ENCODE assay signal across 21 mouse cellular contexts in genomic region chr13:53639584-53639983, GRCm38 (mm10).
"Had no signal": no experiment of that assay in that cellular context is flagged by ENCODE, and none has a peak within 500 bp of the region (broad histone marks: within the 10 kb centered on the region; RNA-seq: fewer than 3 reads in every experiment).

No protein-coding gene starts in this region.

- DNase-seq: kidney, adult 2 months; kidney, postnatal 10 days; kidney, postnatal 36 days; layer of hippocampus, postnatal 36 days; left cerebral cortex, postnatal 4 days; liver, postnatal 0 days; lung, embryonic 14.5 days; retina, postnatal 1 day; right cerebral cortex, postnatal 25 days; spleen, adult 18-20 months; thymus, postnatal 36 days had no signal

- H3K27ac ChIP-seq: kidney, embryonic 15.5 days; limb, embryonic 12.5 days; limb, embryonic 15.5 days; liver, embryonic 14.5 days; macrophage; neural tube, embryonic 13.5 days; stomach, embryonic 15.5 days had no signal

- H3K4me3 ChIP-seq: kidney, embryonic 15.5 days; limb, embryonic 12.5 days; limb, embryonic 15.5 days; myocyte; neural tube, embryonic 13.5 days; stomach, embryonic 15.5 days had no signal

- H3K36me3 ChIP-seq: kidney, embryonic 15.5 days; limb, embryonic 12.5 days; limb, embryonic 15.5 days; neural tube, embryonic 13.5 days; stomach, embryonic 15.5 days had no signal

- H3K9me3 ChIP-seq: kidney, embryonic 15.5 days; limb, embryonic 12.5 days; limb, embryonic 15.5 days; stomach, embryonic 15.5 days had no signal

- H3K4me1 ChIP-seq: kidney, embryonic 15.5 days; limb, embryonic 12.5 days; limb, embryonic 15.5 days; stomach, embryonic 15.5 days had no signal

- H3K9ac ChIP-seq: kidney, embryonic 15.5 days; limb, embryonic 12.5 days; limb, embryonic 15.5 days; liver, embryonic 14.5 days; liver, postnatal 0 days; lung, embryonic 14.5 days; neural tube, embryonic 13.5 days; stomach, embryonic 15.5 days had no signal

- ATAC-seq: liver, postnatal 0 days; lung, postnatal 0 days had no signal

- H3K27me3 ChIP-seq: kidney, embryonic 15.5 days; limb, embryonic 15.5 days; stomach, embryonic 15.5 days had no signal

- H3K4me2 ChIP-seq: kidney, embryonic 15.5 days; limb, embryonic 12.5 days; limb, embryonic 15.5 days; liver, embryonic 11.5 days; lung, embryonic 14.5 days; neural tube, embryonic 13.5 days; stomach, embryonic 15.5 days had no signal
